Mouse (Mus musculus) retina, postnatal 1 day (tissue): ENCODE data around the gene Cdh8.

Experiments
- DNase-seq: peaks from one replicate; pipeline ENCODE4 v3.0.0-alpha.2; 2012

The Cdh8 gene

GRCm38 (mm10) chr8:99415966-99416781 is at the start of gene Cdh8:
Cdh8 (minus strand) TSS chr8:99416471.
- peak; percentile 82 for DNase-seq

- no peak for DNase-seq
Observed at GRCm38 (mm10) chr8:99446506-99446905, 30.2 kb upstream of the Cdh8 start.

GRCm38 (mm10) chr8:99425901-99426300 is 9.6 kb upstream of the Cdh8 start:
- no peak for DNase-seq

- peak; percentile 32 for DNase-seq
Observed at GRCm38 (mm10) chr8:99421516-99421915, 5.2 kb upstream of the Cdh8 start.

GRCm38 (mm10) chr8:99419726-99420125 is 3.5 kb upstream of the Cdh8 start:
- DNase-seq: peak; percentile 10

GRCm38 (mm10) chr8:99417456-99417855 is 1.2 kb upstream of the Cdh8 start:
- peak; percentile 9 for DNase-seq

- DNase-seq: peak; percentile 61
Observed at GRCm38 (mm10) chr8:99415076-99415965, 950 bp downstream of the Cdh8 start.

GRCm38 (mm10) chr8:99414483-99414921 is 1.8 kb downstream of the Cdh8 start:
- peak; percentile 64 for DNase-seq

- peak; percentile 30 for DNase-seq
Observed at GRCm38 (mm10) chr8:99413877-99414482, 2.3 kb downstream of the Cdh8 start.

- DNase-seq: peak; percentile 17
Observed at GRCm38 (mm10) chr8:99393908-99394307, 22.4 kb downstream of the Cdh8 start.

- DNase-seq: no peak
Observed at GRCm38 (mm10) chr8:99370104-99370503, 46.2 kb downstream of the Cdh8 start.

- DNase-seq: peak; percentile 59
Observed at GRCm38 (mm10) chr8:99369166-99369565, 47.1 kb downstream of the Cdh8 start.

GRCm38 (mm10) chr8:99368449-99368848 is 47.8 kb downstream of the Cdh8 start:
- no peak for DNase-seq

GRCm38 (mm10) chr8:99353923-99354322 is 62.3 kb downstream of the Cdh8 start:
- DNase-seq: no peak

- DNase-seq: no peak
Observed at GRCm38 (mm10) chr8:99353221-99353620, 63.0 kb downstream of the Cdh8 start.

GRCm38 (mm10) chr8:99349456-99349855 is 66.8 kb downstream of the Cdh8 start:
- DNase-seq: no peak

GRCm38 (mm10) chr8:99348618-99349017 is 67.7 kb downstream of the Cdh8 start:
- no peak for DNase-seq

- DNase-seq: no peak
Observed at GRCm38 (mm10) chr8:99339310-99339709, 77.0 kb downstream of the Cdh8 start.

- DNase-seq: no peak
Observed at GRCm38 (mm10) chr8:99327559-99327958, 88.7 kb downstream of the Cdh8 start.

GRCm38 (mm10) chr8:99314561-99314960 is 101.7 kb downstream of the Cdh8 start:
- no peak for DNase-seq

GRCm38 (mm10) chr8:99304184-99304583 is 112.1 kb downstream of the Cdh8 start:
- DNase-seq: no peak

- no peak for DNase-seq
Observed at GRCm38 (mm10) chr8:99290201-99290600, 126.1 kb downstream of the Cdh8 start.

GRCm38 (mm10) chr8:99285103-99285502 is 131.2 kb downstream of the Cdh8 start:
- peak; percentile 48 for DNase-seq
